Mouse (Mus musculus) embryo, embryonic 10 days (tissue): ENCODE measurements around the gene Fgfr2.

Source experiments
- DNase-seq: peaks from one replicate; pipeline ENCODE4 v3.0.0-alpha.2; 2015; ENCODE audit warnings: low spot score

The Fgfr2 gene

DNA sequence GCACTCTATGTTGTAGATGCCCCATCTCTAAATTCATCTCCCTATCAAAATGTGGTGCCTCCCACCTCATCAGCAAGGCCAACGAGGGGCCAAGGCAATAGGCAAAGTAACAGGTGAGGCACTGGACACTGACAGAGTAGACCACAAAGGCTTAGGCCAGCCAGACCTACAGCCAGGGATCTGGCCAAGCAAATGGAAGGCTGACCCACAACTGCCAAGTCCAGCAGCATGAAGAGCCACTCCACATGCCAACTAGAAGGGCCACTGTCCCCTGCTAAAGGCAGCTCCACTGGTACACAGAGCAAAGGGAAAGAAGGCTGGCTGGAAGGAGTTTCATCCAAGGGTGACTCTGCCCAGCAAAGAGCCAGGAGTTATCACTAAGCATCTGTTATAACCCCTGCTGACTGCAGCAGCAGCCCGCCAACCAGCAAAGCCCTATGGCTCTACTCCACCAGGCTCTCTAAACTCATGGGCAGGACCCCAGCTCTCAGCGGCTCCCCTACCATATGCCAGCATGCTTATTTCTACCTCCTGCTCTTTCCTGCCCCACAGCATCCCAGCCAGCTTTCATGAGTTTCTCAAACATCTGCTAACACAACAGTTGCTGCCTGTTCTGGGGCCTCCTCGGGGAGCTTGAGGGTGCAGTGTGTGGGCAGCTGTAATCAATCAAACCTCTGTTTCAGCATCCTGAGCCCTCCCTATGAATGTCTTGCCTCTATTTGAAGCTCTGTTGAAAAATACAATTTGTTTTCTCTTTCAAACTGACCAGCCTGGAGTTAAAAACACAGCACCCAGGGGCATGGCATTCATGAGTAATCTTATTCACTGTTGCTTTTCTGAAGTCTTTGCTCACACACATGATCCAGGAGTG, 369.4 kb downstream of the Fgfr2 start:
- DNase-seq = peak; percentile 30

DNA sequence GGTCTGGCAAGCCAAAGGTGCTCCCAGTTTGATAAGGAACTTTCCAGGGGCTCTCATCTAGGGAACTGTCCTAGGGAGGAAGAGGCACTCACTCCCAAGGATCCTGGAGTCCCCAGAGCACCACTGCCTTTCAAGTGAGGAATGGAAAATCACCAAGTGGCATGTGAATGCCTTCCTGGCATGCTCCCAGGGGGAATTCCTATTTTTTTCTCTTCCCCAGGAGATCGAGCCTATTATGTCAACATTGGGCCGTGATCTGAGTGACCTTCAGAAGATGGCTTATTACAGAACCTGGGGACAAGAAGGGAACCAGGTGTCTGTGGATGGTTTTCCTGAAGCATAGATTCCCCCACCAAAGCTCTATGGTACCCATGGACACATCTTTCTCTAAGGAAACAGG, 371.4 kb downstream of the Fgfr2 start:
- DNase-seq = no peak

DNA sequence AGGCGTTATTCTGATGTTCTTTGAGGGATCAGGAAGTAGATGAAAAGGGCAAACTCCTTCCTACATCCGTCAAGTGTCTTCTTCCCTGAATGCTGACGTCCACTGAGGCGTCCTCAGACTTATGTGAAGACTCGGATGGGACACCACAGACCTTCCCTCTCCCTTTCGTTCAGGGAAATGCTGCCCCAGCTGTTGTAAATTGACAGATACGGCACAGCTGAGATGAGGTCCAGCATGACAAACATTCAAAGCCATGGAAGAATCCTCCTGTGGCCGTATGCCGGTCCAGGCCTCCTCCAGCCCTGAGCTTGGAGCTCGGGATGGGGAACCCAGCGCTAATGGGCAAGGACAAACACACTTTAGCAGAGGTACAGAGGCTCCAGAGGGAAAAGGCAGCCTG, 373.6 kb downstream of the Fgfr2 start:
- no peak for DNase-seq

DNA sequence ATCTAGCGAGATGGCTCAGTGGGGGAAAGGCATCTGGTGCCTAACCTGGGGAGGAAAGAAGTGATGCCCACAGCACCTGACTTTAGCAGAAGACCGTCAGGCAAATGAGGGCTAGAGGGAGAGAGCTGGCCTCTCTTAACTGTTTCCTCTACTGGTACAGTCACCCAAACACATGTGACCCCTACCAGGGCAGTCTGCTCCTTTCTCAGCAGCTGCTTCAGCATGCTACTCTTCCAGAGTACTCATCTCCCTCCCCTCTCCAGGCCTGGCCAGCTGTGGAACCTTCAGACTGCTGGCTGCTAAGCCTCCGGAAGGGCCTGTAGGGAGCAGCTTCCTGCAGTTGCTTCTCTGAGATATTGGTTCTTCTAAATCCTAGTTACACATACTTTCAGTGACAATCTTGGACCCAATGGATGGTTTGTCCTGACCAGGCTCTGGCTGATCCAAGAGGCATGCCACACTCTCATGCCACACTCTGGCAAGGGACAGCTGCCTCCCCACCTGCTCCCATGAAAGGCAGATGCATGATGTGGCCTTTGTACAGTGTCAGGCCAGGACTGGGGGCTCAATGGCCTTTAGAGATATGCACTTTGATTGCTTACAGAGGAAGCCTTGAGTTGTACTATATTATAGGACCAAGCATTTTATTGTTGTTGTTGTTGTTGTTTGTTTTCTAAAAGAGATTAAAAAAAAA, 374.9 kb downstream of the Fgfr2 start:
- DNase-seq = no peak

DNA sequence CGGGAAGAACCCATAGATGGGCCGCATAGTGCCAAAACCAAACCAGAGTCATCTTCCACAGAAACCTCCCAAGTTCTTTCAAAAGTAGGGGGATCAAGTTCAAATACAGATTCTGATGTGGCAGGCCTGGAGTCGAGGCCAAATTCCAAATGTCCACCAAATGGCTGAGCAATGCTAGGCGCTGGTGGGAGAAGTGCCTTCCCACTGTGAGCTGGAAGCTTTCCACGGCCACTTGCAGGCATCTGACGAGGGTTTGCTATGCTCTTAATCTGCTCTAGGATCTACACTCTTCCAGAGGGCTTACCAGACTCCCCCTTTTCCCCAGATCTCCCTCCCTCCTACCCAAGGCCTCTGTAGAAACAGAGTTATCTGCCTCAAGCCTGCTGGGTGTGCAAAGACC, 376.1 kb downstream of the Fgfr2 start:
- DNase-seq = no peak

DNA sequence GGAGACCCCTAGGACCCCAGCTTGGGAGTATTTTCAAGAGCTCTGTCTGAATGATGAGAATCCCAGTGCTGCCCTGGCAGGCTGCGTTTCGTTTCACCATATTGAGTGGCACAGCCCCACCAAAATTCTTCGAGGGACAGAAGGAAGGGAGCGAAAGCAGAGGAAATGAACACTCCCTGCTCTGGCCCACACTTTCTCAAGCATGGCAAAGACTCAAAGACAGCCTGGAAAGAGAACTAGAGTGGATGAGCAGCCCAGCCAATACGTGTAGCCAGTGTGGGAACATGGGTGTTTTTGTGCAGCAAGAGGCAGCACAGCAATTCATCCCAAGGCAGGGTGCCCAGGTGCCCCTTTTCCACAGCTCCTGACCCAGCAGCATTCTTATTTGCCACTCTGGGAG, 380.2 kb downstream of the Fgfr2 start:
- no peak for DNase-seq

DNA sequence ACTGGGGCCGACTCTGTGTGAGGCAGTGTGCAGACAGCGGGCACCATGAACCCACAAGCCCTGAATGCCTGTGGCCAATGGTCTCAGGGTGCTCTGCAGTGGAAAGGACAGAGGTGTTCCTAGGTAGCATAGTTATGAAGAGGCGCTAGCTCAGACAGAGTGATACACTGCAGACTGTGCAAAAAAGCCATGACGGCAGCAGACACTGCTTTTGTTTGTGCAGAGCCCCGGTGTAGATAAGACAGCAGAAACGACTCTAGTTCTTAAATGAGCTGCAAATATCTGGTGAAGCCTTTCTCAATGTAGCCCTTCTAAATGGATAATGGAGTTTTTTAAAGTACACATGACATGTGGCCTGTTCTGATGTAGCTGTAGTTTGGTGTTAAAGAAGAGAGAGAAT, 383.3 kb downstream of the Fgfr2 start:
- DNase-seq = no peak

DNA sequence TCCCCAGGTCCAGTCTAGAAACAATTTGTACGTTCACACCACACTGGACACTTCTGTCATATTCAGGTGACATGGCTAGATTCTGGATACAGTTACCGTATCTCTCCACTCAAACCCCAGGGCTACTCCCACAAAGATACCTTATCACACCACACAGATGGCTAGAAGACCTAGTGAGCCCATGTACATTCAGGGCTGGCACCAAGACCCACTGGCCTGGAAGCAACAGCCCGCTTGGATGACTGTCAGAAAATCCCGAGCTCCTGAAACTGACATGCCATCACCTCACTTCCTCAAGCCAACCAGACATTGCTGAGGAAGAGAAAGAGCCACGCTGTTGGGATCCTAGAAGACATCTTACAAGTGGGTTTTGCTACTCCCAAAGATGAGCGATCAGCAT, 384.3 kb downstream of the Fgfr2 start:
- no peak for DNase-seq

DNA sequence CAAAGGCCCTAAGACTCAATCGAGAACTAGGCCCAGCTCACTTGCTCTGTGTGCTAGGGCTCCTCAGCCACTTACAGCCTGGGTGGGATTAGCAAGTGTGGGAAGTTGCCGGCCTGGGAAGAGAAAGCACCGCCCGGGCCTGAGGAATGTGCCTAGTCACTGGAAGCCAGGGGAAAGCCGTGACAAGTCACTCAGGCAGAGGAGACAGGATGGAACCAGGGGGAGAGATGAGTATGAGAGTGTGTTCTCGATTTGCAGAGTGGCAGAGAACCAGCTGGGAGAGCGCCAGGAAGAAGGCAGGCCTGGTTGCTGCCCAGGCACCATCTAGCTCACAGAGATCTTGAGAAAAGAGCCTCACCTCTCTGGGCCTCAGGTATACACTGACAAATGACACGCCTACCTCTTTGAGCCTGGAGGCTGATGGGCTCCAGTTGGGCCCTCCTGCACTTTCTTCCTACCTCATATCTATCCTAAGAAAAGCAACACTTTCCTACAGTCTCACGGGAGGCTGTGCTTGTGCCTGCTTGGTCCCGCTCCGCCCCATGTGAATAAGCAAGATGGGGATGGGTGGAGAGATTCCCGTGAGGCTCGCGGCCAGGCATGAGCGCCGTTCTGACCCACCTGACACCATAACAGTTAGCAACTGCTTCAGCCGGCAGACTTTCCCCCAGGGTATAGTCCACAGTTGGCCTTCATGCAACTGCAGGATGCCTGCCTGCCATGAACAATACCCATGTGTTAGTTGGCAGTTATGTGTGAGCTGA, 386.9 kb downstream of the Fgfr2 start:
- peak; percentile 54 for DNase-seq

DNA sequence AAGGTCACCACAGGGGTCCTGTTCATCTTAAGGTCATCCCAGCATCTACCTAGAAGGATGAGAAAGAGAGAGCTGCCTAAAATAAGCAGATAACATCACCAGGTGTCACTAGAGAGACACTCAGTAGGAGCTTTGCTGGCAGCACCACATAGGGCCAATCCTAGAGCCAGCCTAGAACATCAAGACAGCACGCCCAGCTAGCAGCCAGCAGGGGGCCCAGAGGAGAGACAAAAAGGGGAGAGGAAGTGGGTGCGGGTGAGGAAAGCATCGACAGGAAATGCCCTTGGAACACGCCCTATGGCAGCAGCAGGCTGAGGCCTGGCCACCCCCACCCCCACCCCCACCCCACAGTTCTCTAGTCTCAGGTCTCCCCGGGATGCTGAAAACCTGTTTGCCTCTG, 388.0 kb downstream of the Fgfr2 start:
- peak; percentile 44 for DNase-seq

DNA sequence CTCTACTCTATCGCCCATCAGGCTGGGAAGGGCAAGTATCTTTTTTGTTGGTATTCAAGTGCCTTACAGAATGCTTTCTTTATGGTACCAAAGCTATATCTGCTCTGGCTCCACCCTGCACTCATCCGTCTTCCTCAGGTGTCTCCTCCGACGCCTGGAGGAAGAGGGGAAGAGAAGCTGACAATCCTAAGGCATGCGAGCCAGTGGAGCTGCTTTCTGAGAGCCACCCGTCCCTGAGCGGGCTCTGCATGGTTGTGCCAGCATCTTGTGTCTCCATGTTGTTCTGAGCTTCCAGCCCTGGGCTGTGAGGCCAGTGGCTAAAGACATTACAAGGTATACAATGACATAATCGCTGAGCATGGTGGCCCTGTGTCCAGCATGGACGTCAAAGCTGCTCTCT, 388.9 kb downstream of the Fgfr2 start:
- DNase-seq = no peak

DNA sequence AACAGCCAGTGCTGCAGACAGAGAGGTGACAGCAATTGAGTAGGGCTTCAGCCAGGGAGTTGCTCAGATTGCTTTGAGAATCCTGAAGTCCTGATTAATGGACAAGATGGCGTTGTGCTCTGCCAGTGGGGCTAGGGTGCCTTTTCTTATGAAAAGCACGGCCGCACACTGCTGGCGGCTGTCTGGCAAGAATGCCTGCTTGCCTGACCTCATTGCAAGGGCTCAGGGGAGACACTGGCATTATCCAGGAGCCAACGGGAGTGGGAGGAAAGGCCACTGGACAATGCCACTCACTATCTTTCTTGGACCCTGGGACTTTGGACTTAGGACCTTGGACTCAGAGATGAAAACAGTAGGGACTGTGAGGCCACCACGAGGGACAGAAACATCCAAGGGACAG, 389.6 kb downstream of the Fgfr2 start:
- DNase-seq = peak; percentile 25

DNA sequence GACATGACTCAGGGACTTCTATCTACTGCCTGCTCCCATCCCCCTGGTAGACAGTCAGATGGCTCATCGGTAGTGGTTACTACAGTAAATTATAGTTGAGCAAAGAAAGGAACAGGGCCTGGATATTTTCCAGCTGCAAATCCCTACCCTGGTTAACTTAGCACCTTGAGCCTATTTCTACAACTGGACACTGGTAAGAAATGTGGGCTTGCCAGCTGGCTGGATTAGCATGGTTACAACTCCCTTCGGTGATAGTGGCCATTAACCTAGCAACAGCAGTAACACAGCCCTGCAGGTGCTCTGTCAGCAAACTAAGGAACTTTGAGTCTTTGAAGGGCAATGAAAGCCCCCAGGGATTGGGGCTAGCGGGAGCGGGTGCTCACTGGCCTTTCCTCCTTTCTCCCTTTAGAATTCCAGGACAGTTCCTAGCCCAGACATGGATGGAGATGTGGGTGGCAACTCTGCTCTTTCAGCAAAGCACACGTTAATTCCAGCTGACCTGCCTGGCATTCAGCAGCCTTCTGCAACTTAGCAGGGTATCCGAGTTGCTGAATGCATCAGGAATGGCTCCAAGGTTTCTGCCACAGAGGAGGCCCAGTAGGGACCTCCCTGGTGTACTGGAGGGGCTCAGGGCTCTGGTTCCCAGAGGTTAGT, 390.9 kb downstream of the Fgfr2 start:
- peak; percentile 51 for DNase-seq

DNA sequence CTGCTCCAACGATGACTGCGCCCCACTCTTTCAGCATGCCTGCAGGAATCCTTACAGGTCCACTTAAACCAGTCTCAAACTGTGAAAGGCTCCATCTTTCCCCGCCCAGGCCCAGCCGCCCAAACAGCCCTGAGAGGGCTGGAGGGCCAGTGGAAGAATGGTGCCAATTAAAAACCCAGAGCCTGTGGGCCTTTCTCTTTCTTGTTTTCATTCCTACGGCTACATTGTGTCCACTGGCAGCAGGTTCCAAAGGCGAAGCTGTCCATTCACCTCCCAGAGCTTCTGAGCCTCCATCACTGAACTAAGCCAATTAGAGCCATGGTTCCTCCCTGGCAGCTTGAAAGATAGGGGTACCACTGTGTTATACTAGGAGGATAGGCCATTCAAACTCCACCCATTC, 391.6 kb downstream of the Fgfr2 start:
- no peak for DNase-seq

DNA sequence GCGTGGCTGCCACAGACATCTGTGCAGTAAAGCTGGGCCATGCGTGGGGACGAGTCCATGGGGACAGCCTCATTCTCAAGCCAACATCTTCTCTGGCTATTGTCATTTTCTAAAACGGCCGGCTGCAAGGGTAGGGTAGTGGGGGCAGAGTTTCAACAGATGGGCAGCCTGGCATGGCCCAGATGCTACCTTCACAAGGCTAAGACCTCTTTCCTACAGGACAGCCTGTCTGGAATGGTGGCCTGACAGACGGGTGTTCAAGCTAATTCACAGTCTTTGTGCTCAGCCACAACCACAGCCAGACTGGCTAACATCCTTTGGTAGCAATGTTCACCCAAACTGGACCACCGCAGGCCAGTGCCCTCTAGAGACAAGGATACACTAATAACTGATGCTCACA, 392.6 kb downstream of the Fgfr2 start:
- no peak for DNase-seq

DNA sequence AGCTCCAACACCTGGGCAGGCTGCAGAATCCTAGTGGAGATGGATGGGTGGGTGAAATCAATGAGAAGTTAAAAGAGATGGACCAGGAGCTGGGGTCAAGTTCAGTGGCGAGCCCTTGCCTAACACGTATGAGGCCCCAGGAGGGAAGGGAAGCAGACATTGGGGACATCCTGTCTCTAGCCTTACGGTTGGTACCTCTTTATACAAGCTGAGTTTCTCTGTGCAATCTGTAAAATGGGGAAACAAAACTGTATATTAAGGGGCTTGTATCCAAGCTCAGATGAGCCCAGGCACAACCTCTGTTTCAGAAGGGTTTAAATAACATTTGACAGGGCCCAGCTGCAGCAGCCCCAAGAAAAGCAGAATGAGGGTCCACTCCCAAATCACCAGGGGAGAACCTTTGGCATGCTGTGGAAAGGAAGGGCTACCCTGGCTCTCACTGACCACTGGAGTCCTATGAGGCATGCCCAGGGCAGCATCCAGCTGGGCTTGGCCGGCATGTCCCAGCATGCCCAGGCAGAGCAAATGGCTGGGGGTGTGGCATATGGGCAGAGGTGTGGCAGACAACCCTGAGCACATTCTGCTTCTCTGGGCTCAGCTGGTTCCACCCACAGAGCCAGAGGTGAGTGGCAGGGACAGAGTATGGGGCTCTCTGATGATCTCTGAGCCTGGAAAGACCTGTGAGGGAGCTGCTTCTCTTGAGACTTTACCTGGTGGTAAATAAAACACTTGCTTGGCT, 393.9 kb downstream of the Fgfr2 start:
- no peak for DNase-seq

DNA sequence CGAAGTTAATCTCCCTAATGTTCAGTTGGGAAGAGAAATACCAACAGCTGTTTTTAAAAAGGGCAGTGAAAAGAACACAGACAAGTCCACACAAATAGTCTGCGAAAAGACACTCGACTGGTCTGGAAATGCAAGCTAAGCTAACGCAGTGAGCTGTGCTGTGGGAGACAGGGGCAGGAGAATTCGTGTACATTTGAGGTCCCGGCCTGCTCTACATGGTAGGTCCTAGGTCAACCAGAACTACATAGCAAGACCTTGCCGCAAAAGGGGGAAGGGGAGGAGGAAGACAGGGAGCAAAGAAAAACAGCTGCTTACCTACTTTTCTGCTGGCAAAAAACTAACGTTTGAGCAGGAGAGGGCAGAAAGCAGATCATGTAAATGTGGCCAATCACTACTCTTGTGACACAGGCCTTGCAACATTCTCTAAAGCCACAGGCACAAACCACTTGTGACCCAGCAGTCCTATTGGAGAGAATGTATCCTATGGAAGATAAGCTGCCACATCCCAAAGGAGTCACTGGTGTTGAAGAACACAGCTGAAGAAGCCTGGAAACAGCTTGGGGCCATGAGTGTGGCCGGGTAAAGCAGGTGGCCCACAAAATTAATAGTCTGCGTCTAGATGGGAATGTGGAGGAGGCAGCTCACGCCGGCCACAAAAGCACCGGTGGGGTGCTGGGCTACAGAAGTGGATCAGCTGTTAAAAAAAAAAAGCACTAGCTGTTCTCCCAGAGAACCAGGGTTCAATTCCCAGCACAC, 396.9 kb downstream of the Fgfr2 start:
- DNase-seq = no peak

DNA sequence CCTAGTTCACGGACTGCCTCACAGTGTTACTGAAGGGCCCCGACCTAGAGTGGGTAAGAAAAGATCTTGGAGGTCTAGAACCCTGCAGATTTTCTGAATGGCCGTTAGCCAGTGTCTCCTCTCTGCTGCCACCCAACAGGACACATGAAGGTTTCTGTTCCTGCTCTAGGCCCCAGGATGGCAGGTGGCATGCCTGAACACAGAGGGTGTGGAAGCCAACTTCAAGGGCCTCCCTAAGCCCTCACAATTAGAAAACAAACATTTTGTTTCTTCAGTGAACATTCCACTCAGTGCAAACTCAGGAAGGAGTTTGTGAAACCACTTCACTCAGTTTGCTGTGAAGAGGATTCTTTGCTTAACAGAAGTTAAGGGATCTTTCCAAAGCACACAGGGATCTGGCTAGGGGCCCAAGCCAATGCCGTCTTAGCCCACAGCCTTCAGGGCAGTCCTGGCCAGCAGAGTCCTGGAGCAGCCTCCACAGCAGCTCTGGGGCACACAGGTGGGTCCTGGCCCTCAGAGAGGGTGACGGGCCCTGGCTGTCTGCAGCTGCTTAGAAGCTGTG, 398.6 kb downstream of the Fgfr2 start:
- DNase-seq = no peak

DNA sequence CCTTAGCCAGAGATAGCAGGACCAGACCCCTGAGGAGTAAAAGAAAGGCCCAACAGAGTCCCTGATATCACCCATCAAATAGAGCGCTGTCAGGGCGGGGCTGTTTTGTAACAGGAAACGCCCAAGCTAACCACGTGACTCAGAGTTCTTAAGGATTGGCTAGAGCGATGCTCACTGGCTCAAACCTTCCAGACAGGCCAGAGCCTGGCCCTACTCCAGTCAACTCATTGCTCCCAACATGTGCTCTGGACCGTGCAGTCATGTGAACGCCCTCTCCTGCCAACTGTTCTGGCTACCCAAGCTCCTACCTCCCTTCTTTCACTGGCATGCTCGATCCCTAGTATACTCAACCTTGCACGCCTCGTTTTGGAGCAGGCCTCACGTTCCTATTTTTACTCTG, 399.2 kb downstream of the Fgfr2 start:
- no peak for DNase-seq
